Mouse (Mus musculus) midbrain, embryonic 11.5 days (tissue): ENCODE results near the gene Iqschfp. TPM values are rescaled to one million over a fixed set of nuclear protein-coding genes. Genes with fewer than 3 reads are reported as not detected.

Experiments
- ATAC-seq: fragments of 200-750 bp; cut with Nextera tagmentation; 2 replicates; pipeline ENCODE4 v1.8.0; 2017; ENCODE audit warnings: moderate TSS enrichment, moderate library complexity; ENCODE audit not compliant: low FRiP score
- DNase-seq: peaks from one replicate; pipeline ENCODE4 v3.0.0; 2015; ENCODE audit warnings: low spot score; ENCODE audit errors: missing footprints
- H3K27ac ChIP-seq: fragments of 300-500 bp; sonication (generic); 2 replicates; pipeline ENCODE4 v1.5.1; 2014; ENCODE audit warnings: low read depth, low read length
- H3K27me3 ChIP-seq: fragments of 300-500 bp; sonication (generic); 2 replicates; pipeline ENCODE4 v1.6.1; 2014; ENCODE audit warnings: mild to moderate bottlenecking, low read length, moderate library complexity, mixed read lengths; ENCODE audit not compliant: control insufficient read depth, insufficient read depth
- H3K36me3 ChIP-seq: fragments of 300-500 bp; sonication (generic); 2 replicates; pipeline ENCODE4 v1.6.1; 2014; ENCODE audit warnings: mild to moderate bottlenecking, low read length, moderate library complexity, mixed read lengths; ENCODE audit not compliant: control insufficient read depth, insufficient read depth
- H3K4me1 ChIP-seq: fragments of 300-500 bp; sonication (generic); 2 replicates; pipeline ENCODE4 v1.6.1; 2014; ENCODE audit warnings: low read length; ENCODE audit not compliant: control insufficient read depth, insufficient read depth
- H3K4me2 ChIP-seq: fragments of 300-500 bp; sonication (generic); 2 replicates; pipeline ENCODE4 v1.6.1; 2014; ENCODE audit warnings: mild to moderate bottlenecking, moderate library complexity
- H3K4me3 ChIP-seq: fragments of 300-500 bp; sonication (generic); 2 replicates; pipeline ENCODE4 v1.5.1; 2014; ENCODE audit warnings: low read depth, low read length
- H3K9ac ChIP-seq: fragments of 300-500 bp; sonication (generic); 2 replicates; pipeline ENCODE4 v1.6.1; 2014; ENCODE audit warnings: low read length
- H3K9me3 ChIP-seq: fragments of 300-500 bp; sonication (generic); 2 replicates; pipeline ENCODE4 v1.6.1; 2016; ENCODE audit warnings: low read length; ENCODE audit not compliant: control insufficient read depth
- WGBS: fragments of 180-500 bp; shearing (Covaris S2); extraction: QIAGEN DNeasy Blood & Tissue Kit; methylation state at CpG from one replicate; pipeline ENCODE4 v1.1.7; 2014; 5-methylcytosine and 5-hydroxymethylcytosine counted together
- polyA plus RNA-seq: library from polyadenylated mRNA; unstranded; fragments of >200 nt; fragmentation: Nextera tagmentation; extraction: Ambion mirVana; gene quantifications from 2 replicates; pipeline ENCODE4 v1.2.1, GENCODE M21; 2014

Gene Iqschfp
- polyA plus RNA-seq, 1 experiment from 2014 or later, result 2.6 TPM

GRCm38 (mm10) chr3:68545898-68546297 is 653.9 kb downstream of the Iqschfp start:
- WGBS, result 65% methylated on average over 6 of the region's 6 CpGs
- H3K9ac ChIP-seq, result no peak overlapping the region
- no peak for DNase-seq
- no peaks in the 10 kb centered on the region for H3K36me3 ChIP-seq
- no peak overlapping the region for H3K4me2 ChIP-seq
- H3K27ac ChIP-seq, result no peak overlapping the region
- no peak overlapping the region for H3K4me3 ChIP-seq
- no peaks in the 10 kb centered on the region for H3K27me3 ChIP-seq
- ATAC-seq, result no peak
- H3K9me3 ChIP-seq, result no peaks in the 10 kb centered on the region
- H3K4me1 ChIP-seq, result 0 out of 2 replicates have a peak, but pooled peaks cover 2% of the 10 kb centered on the region

GRCm38 (mm10) chr3:68555087-68555662 is 663.1 kb downstream of the Iqschfp start:
- DNase-seq, result no peak
- H3K4me2 ChIP-seq, result no peak overlapping the region
- no peaks in the 10 kb centered on the region for H3K27me3 ChIP-seq
- no peak for ATAC-seq
- H3K9ac ChIP-seq, result no peak overlapping the region
- H3K27ac ChIP-seq, result no peak overlapping the region
- no peak overlapping the region for H3K4me3 ChIP-seq
- no peaks in the 10 kb centered on the region for H3K36me3 ChIP-seq
- H3K4me1 ChIP-seq, result no peaks in the 10 kb centered on the region
- H3K9me3 ChIP-seq, result no peaks in the 10 kb centered on the region
- WGBS, result 81% methylated on average over 4 of the region's 4 CpGs

- Histone ChIP-seq H3K9ac (no peak overlapping the region), H3K4me2 (no peak overlapping the region), H3K4me1 (no peaks in the 10 kb centered on the region), H3K27ac (no peak overlapping the region), H3K36me3 (no peaks in the 10 kb centered on the region), H3K4me3 (no peak overlapping the region), H3K9me3 (no peaks in the 10 kb centered on the region), H3K27me3 (no peaks in the 10 kb centered on the region)
- whole genome bisulfite sequencing, result 93% methylated on average over 9 of the region's 9 CpGs
- DNase-seq (no peak), ATAC-seq (no peak)
Observed at GRCm38 (mm10) chr3:68556891-68557290, 664.9 kb downstream of the Iqschfp start.

GRCm38 (mm10) chr3:68558744-68559143 is 666.7 kb downstream of the Iqschfp start:
- H3K4me2 ChIP-seq, result no peak overlapping the region
- 87% methylated on average over 6 of the region's 6 CpGs for WGBS
- no peaks in the 10 kb centered on the region for H3K27me3 ChIP-seq
- no peak for DNase-seq
- no peak for ATAC-seq
- H3K4me3 ChIP-seq, result no peak overlapping the region
- no peaks in the 10 kb centered on the region for H3K9me3 ChIP-seq
- no peak overlapping the region for H3K27ac ChIP-seq
- no peaks in the 10 kb centered on the region for H3K36me3 ChIP-seq
- no peaks in the 10 kb centered on the region for H3K4me1 ChIP-seq
- no peak overlapping the region for H3K9ac ChIP-seq

GRCm38 (mm10) chr3:68560057-68560456 is 668.0 kb downstream of the Iqschfp start:
- Histone ChIP-seq H3K27ac (no peak overlapping the region), H3K27me3 (no peaks in the 10 kb centered on the region), H3K4me3 (no peak overlapping the region), H3K9ac (no peak overlapping the region), H3K4me2 (no peak overlapping the region), H3K36me3 (no peaks in the 10 kb centered on the region), H3K9me3 (no peaks in the 10 kb centered on the region), H3K4me1 (no peaks in the 10 kb centered on the region; the same call in none of the 2 replicates)
- ATAC-seq (no peak), DNase-seq (no peak)
- WGBS, result 84% methylated on average over 5 of the region's 5 CpGs

- H3K36me3 ChIP-seq, result no peaks in the 10 kb centered on the region
- no peak overlapping the region for H3K9ac ChIP-seq
- no peak for DNase-seq
- ATAC-seq, result no peak
- no peaks in the 10 kb centered on the region for H3K9me3 ChIP-seq
- WGBS, result 81% methylated on average over 2 of the region's 2 CpGs
- no peaks in the 10 kb centered on the region for H3K27me3 ChIP-seq
- H3K27ac ChIP-seq, result no peak overlapping the region
- H3K4me3 ChIP-seq, result no peak overlapping the region
- H3K4me1 ChIP-seq, result no peaks in the 10 kb centered on the region; the same call in none of the 2 replicates
- H3K4me2 ChIP-seq, result no peak overlapping the region
Observed at GRCm38 (mm10) chr3:68562838-68563237, 670.8 kb downstream of the Iqschfp start.

GRCm38 (mm10) chr3:68563922-68564321 is 671.9 kb downstream of the Iqschfp start:
- H3K9me3 ChIP-seq, result no peaks in the 10 kb centered on the region
- no peaks in the 10 kb centered on the region; the same call in none of the 2 replicates for H3K4me1 ChIP-seq
- no peak overlapping the region for H3K27ac ChIP-seq
- H3K4me3 ChIP-seq, result no peak overlapping the region
- ATAC-seq (no peak), DNase-seq (no peak)
- no peaks in the 10 kb centered on the region for H3K27me3 ChIP-seq
- H3K9ac ChIP-seq, result no peak overlapping the region
- no peak overlapping the region for H3K4me2 ChIP-seq
- WGBS, result 87% methylated on average over 8 of the region's 8 CpGs
- no peaks in the 10 kb centered on the region for H3K36me3 ChIP-seq

- ATAC-seq (peak; percentile 22; the same call in 1 of the 2 replicates), DNase-seq (no peak)
- H3K4me1 ChIP-seq, result no peaks in the 10 kb centered on the region; the same call in none of the 2 replicates
- H3K27ac ChIP-seq, result no peak overlapping the region
- no peak overlapping the region for H3K9ac ChIP-seq
- H3K9me3 ChIP-seq, result no peaks in the 10 kb centered on the region
- no peak overlapping the region for H3K4me2 ChIP-seq
- no peaks in the 10 kb centered on the region for H3K36me3 ChIP-seq
- no peaks in the 10 kb centered on the region for H3K27me3 ChIP-seq
- WGBS, result 57% methylated on average over 10 of the region's 10 CpGs
- no peak overlapping the region for H3K4me3 ChIP-seq
Observed at GRCm38 (mm10) chr3:68564978-68565674, 673.1 kb downstream of the Iqschfp start.

GRCm38 (mm10) chr3:68565675-68566055 is 673.6 kb downstream of the Iqschfp start:
- Histone ChIP-seq H3K9me3 (no peaks in the 10 kb centered on the region), H3K4me1 (no peaks in the 10 kb centered on the region; the same call in none of the 2 replicates), H3K4me3 (no peak overlapping the region), H3K36me3 (no peaks in the 10 kb centered on the region), H3K4me2 (no peak overlapping the region), H3K27ac (no peak overlapping the region), H3K27me3 (no peaks in the 10 kb centered on the region), H3K9ac (no peak overlapping the region)
- DNase-seq (no peak), ATAC-seq (no peak)
- WGBS, result 59% methylated on average over 4 of the region's 4 CpGs
